Mouse (Mus musculus) splenic B cell, adult 2 months (primary cell): Measurements from ENCODE around the gene Synpr.

Source experiments
- DNase-seq: peaks from one replicate; pipeline ENCODE4 v3.0.0-alpha.2; 2011; ENCODE audit warnings: low read depth, low spot score
- H3K27me3 ChIP-seq: 2 replicates; pipeline ENCODE4 v1.6.1; 2012; ENCODE audit warnings: mild to moderate bottlenecking, low read length, moderate library complexity, mixed read lengths; ENCODE audit not compliant: control insufficient read depth, poor library complexity, insufficient read depth, severe bottlenecking
- H3K36me3 ChIP-seq: 2 replicates; pipeline ENCODE4 v1.6.1; 2012; ENCODE audit warnings: mild to moderate bottlenecking, low read length, moderate library complexity, mixed read lengths; ENCODE audit not compliant: control insufficient read depth, poor library complexity, insufficient read depth, severe bottlenecking

Synpr gene

GRCm38 (mm10) chr14:13389954-13390353, 105.4 kb downstream of the Synpr start:
- H3K36me3 ChIP-seq, result no peaks in the 10 kb centered on the region
- no peak for DNase-seq
- H3K27me3 ChIP-seq, result no peaks in the 10 kb centered on the region

DNA sequence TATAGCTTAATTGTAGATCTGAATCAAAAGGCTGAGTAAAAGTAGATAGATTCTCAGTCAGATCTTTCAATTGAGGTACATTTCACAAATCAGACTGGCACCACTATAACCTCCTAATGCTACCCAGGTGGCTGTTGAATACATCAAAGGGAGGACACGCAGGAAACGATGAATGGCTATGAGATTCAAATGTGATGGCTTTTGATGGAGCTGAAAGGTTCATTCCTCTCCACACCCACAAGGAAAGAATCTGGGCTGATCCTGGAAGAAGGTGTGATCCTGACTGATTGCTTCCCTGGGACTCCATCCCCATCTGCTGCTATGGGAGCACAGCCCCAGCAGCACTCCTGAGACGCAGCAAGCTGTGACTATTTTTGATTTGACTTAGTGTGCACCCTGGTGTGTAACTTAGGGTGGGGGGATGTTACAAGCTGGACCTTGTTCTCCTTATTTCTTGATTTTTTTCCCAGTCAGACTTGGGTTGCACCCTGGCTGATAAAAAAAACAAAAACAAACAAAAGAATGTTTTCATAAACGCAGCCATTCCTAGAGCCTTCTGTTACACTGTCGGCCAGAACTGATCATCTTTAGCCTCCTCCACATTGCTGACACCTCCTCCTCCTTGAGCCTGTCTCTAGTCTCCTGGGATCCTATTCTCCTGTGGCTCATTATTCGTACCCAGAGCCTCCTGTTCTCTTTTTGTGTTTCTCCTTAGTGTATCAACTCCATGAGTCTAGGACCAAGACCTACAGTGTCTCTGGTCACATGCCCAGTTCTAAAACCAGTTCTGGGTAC, 114.8 kb downstream of the Synpr start:
- DNase-seq, result no peak
- no peaks in the 10 kb centered on the region for H3K36me3 ChIP-seq
- H3K27me3 ChIP-seq, result no peaks in the 10 kb centered on the region

GRCm38 (mm10) chr14:13411636-13412035, 127.1 kb downstream of the Synpr start:
- Histone ChIP-seq H3K27me3 (no peaks in the 10 kb centered on the region), H3K36me3 (no peaks in the 10 kb centered on the region)
- no peak for DNase-seq

DNA sequence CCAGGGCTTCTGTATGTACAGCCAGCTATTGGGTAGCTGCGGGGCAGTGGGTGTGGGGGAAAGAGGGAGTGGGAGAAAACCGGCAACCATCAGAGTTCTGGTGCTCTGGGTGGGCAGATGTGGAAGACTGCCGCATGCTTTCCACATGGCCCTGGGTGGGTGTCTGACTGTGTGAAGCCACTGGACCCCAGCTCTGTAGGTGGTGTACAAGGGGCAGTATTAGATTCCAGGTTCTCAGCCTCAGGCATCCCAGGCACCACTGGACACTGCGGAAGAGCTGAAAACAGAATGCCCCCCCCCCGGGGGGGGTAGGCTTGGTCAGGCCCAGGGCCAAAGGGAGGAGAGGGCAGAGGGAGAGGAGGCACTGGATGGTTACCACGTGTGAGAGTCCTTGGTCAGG, 156.1 kb downstream of the Synpr start:
- DNase-seq, result no peak
- H3K36me3 ChIP-seq, result no peaks in the 10 kb centered on the region

GRCm38 (mm10) chr14:13444908-13445307, 160.3 kb downstream of the Synpr start:
- no peak for DNase-seq
- Histone ChIP-seq H3K36me3 (no peaks in the 10 kb centered on the region), H3K27me3 (no peaks in the 10 kb centered on the region)

More for the DNA sequence above, 156.1 kb downstream of the Synpr start:
- H3K27me3 ChIP-seq, result no peaks in the 10 kb centered on the region

DNA sequence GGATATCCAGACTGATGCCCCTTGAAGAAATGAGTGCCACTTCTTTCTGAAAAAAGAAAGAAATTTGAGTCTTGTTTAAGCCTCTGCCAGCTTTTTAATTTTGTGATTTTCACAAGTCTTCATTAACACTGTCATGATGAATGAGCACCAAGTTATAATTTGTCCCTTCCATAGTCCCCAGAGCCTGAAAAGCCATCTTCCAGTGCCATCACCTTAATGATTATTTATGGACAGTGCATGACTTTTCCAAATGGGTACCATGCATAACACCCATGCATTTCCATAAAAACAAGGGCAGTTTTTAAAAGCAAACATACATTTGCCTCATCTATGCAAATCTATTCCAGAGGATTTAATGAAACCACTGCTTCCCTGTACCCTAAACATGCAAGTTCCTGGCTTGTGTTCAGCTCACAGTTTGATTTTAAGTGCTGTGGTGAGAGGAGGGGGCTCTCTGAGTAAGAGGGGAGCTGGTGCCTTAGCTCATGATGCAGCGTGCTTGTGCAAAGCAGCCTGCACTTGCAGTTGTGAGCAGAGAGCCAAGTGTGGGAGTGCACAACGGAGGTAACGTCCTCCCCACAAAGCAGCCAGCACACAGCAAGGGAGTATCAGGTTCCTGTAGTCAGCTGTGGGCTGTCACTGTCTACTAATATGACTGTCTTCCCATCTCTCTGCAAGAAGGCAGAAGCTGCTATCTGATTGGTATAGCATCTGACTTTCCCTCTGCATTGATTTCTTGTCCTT, 169.1 kb downstream of the Synpr start:
- no peaks in the 10 kb centered on the region for H3K36me3 ChIP-seq
- no peaks in the 10 kb centered on the region for H3K27me3 ChIP-seq
- no peak for DNase-seq

- Histone ChIP-seq H3K36me3 (no peaks in the 10 kb centered on the region), H3K27me3 (no peaks in the 10 kb centered on the region)
- DNase-seq, result no peak
Observed at GRCm38 (mm10) chr14:13454991-13455390, 170.4 kb downstream of the Synpr start.

- H3K36me3 ChIP-seq, result no peaks in the 10 kb centered on the region
- no peaks in the 10 kb centered on the region for H3K27me3 ChIP-seq
Observed at GRCm38 (mm10) chr14:13459333-13459732, 174.8 kb downstream of the Synpr start.

GRCm38 (mm10) chr14:13469211-13469610, 184.6 kb downstream of the Synpr start:
- Histone ChIP-seq H3K36me3 (no peaks in the 10 kb centered on the region), H3K27me3 (no peaks in the 10 kb centered on the region)
- no peak for DNase-seq

More at GRCm38 (mm10) chr14:13459333-13459732, 174.8 kb downstream of the Synpr start:
- DNase-seq, result no peak

DNA sequence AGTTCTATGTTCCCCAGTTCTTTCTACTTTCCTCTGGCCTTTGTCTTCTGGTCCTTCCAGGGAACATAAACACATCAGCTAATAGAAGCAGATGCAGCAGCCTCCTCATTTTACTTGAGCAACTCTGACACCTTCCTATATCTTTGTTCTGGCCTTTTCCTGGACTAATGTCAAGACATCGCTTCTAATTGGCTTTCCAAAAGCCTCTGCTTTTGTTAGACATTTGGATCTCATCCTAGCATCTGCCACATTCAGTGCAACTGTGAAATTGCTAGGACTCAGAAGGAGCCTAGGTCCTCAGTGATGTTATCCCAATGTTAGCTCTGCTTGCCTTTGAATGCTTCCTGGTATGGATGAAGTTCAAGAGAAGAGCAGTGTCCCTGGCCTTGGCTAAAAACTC, 193.2 kb downstream of the Synpr start:
- DNase-seq, result no peak
- Histone ChIP-seq H3K36me3 (no peaks in the 10 kb centered on the region), H3K27me3 (no peaks in the 10 kb centered on the region)

DNA sequence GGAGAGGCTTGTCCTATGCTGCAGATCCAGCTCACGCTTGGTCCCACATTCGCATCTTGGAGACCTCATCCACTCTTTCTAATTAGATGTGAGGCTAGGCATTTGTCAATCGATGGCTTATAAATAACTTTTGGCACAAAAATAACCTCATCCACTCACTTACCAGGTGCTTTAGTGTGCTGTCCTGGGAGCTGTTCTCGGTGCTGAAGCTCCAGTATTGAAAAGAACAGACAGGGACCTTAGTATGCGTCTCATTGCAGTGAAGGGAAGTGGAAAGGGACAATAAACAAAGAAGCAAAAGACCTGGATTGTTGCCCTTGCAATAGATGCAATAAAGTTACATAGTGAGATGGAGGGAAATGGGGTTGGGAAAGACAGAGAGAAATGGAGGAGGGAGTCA, 220.8 kb downstream of the Synpr start:
- Histone ChIP-seq H3K36me3 (no peaks in the 10 kb centered on the region), H3K27me3 (no peaks in the 10 kb centered on the region)
- DNase-seq, result no peak

- no peak for DNase-seq
- no peaks in the 10 kb centered on the region for H3K36me3 ChIP-seq
Observed at GRCm38 (mm10) chr14:13518608-13519139, 234.1 kb downstream of the Synpr start.

DNA sequence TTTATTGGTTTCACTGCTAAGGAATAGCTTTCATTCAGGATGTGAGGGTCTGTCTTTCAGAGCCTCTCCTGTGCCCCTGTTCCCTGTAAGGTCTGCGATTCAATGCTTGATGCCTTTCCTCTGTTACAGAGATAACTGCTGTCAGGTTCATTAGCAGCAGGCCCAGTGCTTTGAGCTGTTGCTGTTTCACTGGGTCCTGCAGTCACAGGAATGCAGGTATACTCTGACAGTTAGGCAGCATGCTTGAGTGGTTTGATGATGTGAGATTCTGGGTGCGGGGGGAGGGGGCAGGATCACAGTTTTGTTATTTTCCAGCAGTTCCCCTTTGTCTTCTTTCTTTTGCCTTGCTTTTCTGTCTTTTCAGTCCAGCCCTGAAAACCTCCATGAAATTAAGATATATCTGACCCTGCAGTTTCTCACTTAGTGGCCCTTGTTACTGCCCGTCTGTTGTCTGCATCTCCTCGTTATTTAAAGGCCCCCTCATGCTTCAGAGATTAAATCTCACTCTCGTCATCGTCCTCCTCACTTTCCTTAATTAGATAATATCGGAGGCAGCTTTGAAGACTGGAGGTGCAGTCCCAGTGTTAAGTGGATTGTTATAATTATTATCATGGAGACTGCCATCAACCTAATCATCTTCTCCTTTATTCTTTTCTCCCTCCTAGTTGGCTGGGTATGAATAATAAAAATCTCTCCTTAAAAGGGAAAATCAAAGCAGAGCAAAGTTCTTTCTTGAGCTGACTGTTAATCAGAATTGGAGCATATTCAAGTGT, 234.8 kb downstream of the Synpr start:
- H3K27me3 ChIP-seq, result no peaks in the 10 kb centered on the region
- DNase-seq, result no peak
- H3K36me3 ChIP-seq, result no peaks in the 10 kb centered on the region

More at GRCm38 (mm10) chr14:13518608-13519139, 234.1 kb downstream of the Synpr start:
- H3K27me3 ChIP-seq, result no peaks in the 10 kb centered on the region

DNA sequence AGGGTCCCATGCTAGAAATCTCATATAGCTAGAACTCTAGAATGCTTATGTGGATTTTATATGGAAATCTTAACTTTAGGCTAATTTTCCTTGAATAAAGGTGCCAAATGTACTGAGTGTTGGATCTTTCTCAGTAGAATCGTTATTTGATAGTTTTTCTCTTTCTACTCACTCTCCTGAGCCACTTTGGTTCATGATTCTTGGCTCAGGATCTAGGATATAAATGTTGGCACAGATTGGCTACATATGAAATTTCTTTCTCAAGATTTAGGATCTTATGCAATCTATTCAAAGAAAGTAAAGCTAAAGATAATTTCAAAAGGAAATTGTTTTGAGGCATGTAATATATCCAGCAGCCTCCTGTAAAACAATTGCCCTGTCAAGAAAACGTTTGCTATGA, 263.2 kb downstream of the Synpr start:
- DNase-seq, result no peak
- Histone ChIP-seq H3K36me3 (no peaks in the 10 kb centered on the region), H3K27me3 (no peaks in the 10 kb centered on the region)
